Mouse (Mus musculus) CH12.LX (cell line): ENCODE results near the gene Dok5. TPM values are rescaled to one million over a fixed set of nuclear protein-coding genes. Genes with fewer than 3 reads are reported as not detected.

Experiments used
- DNase-seq: peaks from one replicate; pipeline ENCODE4 v3.0.0-alpha.2; 2013; ENCODE audit errors: extremely low read depth
- H3K27ac ChIP-seq: 2 replicates; pipeline ENCODE4 v1.5.1; 2012; ENCODE audit warnings: low read depth, mild to moderate bottlenecking, control low read depth, moderate library complexity; ENCODE audit not compliant: insufficient read depth
- H3K27me3 ChIP-seq: replicated peaks from 2 replicates; pipeline ENCODE3; 2012; ENCODE audit warnings: inconsistent platforms
- H3K36me3 ChIP-seq, 2 experiments: replicated peaks in 1 of 2; 2 replicates each; pipeline versions ENCODE3 to v1.6.1; 2012; ENCODE audit warnings: inconsistent platforms in 1 of 2, low read length in 1 of 2, mild to moderate bottlenecking in 1 of 2, mixed read lengths in 1 of 2, moderate library complexity in 1 of 2; ENCODE audit not compliant: control insufficient read depth in 1 of 2, insufficient read depth in 1 of 2
- H3K4me1 ChIP-seq, 2 experiments: 2 replicates each; pipeline ENCODE4 v1.6.1; 2012; ENCODE audit warnings: inconsistent platforms in 1 of 2, moderate library complexity in 1 of 2; ENCODE audit not compliant: insufficient read depth in 2 of 2, control insufficient read depth in 1 of 2
- H3K4me2 ChIP-seq: 2 replicates; pipeline ENCODE4 v1.6.1; 2012; ENCODE audit warnings: low read depth, mild to moderate bottlenecking, control low read depth; ENCODE audit not compliant: poor library complexity, insufficient read depth, severe bottlenecking
- H3K4me3 ChIP-seq, 3 experiments: fragments of 150-350 bp in 1 of 3; sonication (generic) in 1 of 3; replicated peaks in 1 of 3; 2 replicates each; pipeline versions ENCODE3 to v1.5.1; 2011 to 2012; ENCODE audit warnings: low read depth in 2 of 3, low read length in 2 of 3, mild to moderate bottlenecking in 2 of 3, moderate library complexity in 2 of 3, control low read depth in 1 of 3, improper control_type of control experiment in 1 of 3, inconsistent platforms in 1 of 3, mixed read lengths in 1 of 3; ENCODE audit not compliant: poor library complexity in 1 of 3
- H3K79me2 ChIP-seq: replicated peaks from 2 replicates; pipeline ENCODE4 v1.6.1; 2012; ENCODE audit warnings: mild to moderate bottlenecking, moderate library complexity; ENCODE audit not compliant: control insufficient read depth, poor library complexity, insufficient read depth, severe bottlenecking; ENCODE audit errors: extremely low read depth
- H3K9ac ChIP-seq: 2 replicates; pipeline ENCODE4 v1.6.1; 2012; ENCODE audit warnings: low read depth, mild to moderate bottlenecking, control low read depth, moderate library complexity; ENCODE audit not compliant: insufficient read depth
- H3K9me3 ChIP-seq: replicated peaks from 2 replicates; pipeline ENCODE3; 2012; ENCODE audit warnings: low read length, inconsistent platforms, mixed read lengths
- BHLHE40 ChIP-seq: IDR thresholded peaks from 2 replicates; pipeline ENCODE4 v1.6.1; 2011; ENCODE audit warnings: mild to moderate bottlenecking, low read depth, low read length, improper control_type of control experiment
- CHD1 ChIP-seq: IDR thresholded peaks from 2 replicates; pipeline ENCODE4 v1.6.1; 2012; ENCODE audit warnings: low read depth, low read length, improper control_type of control experiment, inconsistent platforms
- CHD2 ChIP-seq: IDR thresholded peaks from 2 replicates; pipeline ENCODE4 v1.6.1; 2011; ENCODE audit warnings: low read length, improper control_type of control experiment
- CTCF ChIP-seq, 2 experiments: IDR thresholded peaks in 1 of 2; conservative IDR thresholded peaks in 1 of 2; 2 replicates each; pipeline ENCODE4 v1.5.1; 2011 to 2012; ENCODE audit warnings: low read depth in 2 of 2, low read length in 2 of 2, improper control_type of control experiment in 1 of 2, inconsistent platforms in 1 of 2, mild to moderate bottlenecking in 1 of 2, moderate library complexity in 1 of 2
- JUN ChIP-seq: IDR thresholded peaks from 2 replicates; pipeline ENCODE4 v1.6.1; 2011; ENCODE audit warnings: low read depth, mild to moderate bottlenecking, low read length, improper control_type of control experiment, moderate library complexity; ENCODE audit not compliant: insufficient read depth
- JUND ChIP-seq: conservative IDR thresholded peaks from 2 replicates; pipeline ENCODE4 v1.6.1; 2011; ENCODE audit warnings: low read depth, low read length, improper control_type of control experiment
- MAX ChIP-seq: IDR thresholded peaks from 2 replicates; pipeline ENCODE4 v1.6.1; 2011; ENCODE audit warnings: low read length, improper control_type of control experiment
- MAZ ChIP-seq: IDR thresholded peaks from 2 replicates; pipeline ENCODE4 v1.6.1; 2012; ENCODE audit warnings: low read depth, mild to moderate bottlenecking, inconsistent platforms, low read length, improper control_type of control experiment, moderate library complexity
- MEF2A ChIP-seq: IDR thresholded peaks from 2 replicates; pipeline ENCODE4 v1.6.1; 2014; ENCODE audit warnings: low read depth, mild to moderate bottlenecking, inconsistent platforms, low read length, improper control_type of control experiment, borderline replicate concordance
- MXI1 ChIP-seq: IDR thresholded peaks from 2 replicates; pipeline ENCODE4 v1.6.1; 2011; ENCODE audit warnings: mild to moderate bottlenecking, low read depth, low read length, improper control_type of control experiment
- MYC ChIP-seq: IDR thresholded peaks from 2 replicates; pipeline ENCODE4 v1.6.1; 2011; ENCODE audit warnings: low read depth, mild to moderate bottlenecking, improper control_type of control experiment, low read length
- PAX5 ChIP-seq: IDR thresholded peaks from 2 replicates; pipeline ENCODE4 v1.6.1; 2012; ENCODE audit warnings: low read length, inconsistent platforms, mixed read lengths
- POLR2A ChIP-seq: IDR thresholded peaks from 2 replicates; pipeline ENCODE4 v1.6.1; 2011; ENCODE audit warnings: low read depth, mild to moderate bottlenecking, improper control_type of control experiment, low read length
- POLR2AphosphoS2 ChIP-seq: IDR thresholded peaks from 2 replicates; pipeline ENCODE4 v1.6.1; 2011; ENCODE audit warnings: low read depth, low read length, improper control_type of control experiment
- RAD21 ChIP-seq: IDR thresholded peaks from 2 replicates; pipeline ENCODE4 v1.6.1; 2011; ENCODE audit warnings: low read depth, mild to moderate bottlenecking, low read length, improper control_type of control experiment, moderate library complexity
- SMC3 ChIP-seq: IDR thresholded peaks from 2 replicates; pipeline ENCODE4 v1.6.1; 2011; ENCODE audit warnings: low read depth, low read length, improper control_type of control experiment
- TCF12 ChIP-seq: IDR thresholded peaks from 2 replicates; pipeline ENCODE4 v1.6.1; 2014; ENCODE audit warnings: low read depth, mild to moderate bottlenecking, inconsistent platforms, low read length, improper control_type of control experiment
- UBTF ChIP-seq: IDR thresholded peaks from 2 replicates; pipeline ENCODE4 v1.6.1; 2012; ENCODE audit warnings: low read depth, mild to moderate bottlenecking, inconsistent platforms, low read length, improper control_type of control experiment, moderate library complexity
- ZKSCAN1 ChIP-seq: IDR thresholded peaks from 2 replicates; pipeline ENCODE4 v1.6.1; 2012; ENCODE audit warnings: low read depth, inconsistent platforms, low read length, improper control_type of control experiment, borderline replicate concordance
- ZMIZ1 ChIP-seq: IDR thresholded peaks from 2 replicates; pipeline ENCODE4 v1.6.1; 2012; ENCODE audit warnings: low read depth, mild to moderate bottlenecking, inconsistent platforms, low read length, improper control_type of control experiment
- dilution Hi-C: fragments of 300-500 bp; cut with MboI; formaldehyde crosslinking; loops from 2 replicates; pipeline ENCODE4 v1.14.3; 2020; ENCODE audit warnings: low sequenced_read_pairs; ENCODE audit not compliant: extremely low pct_unique_long_range_greater_than_20kb, extremely low pct_ligation_motif_present
- in situ Hi-C: fragments of 300-500 bp; cut with MboI; formaldehyde crosslinking; loops from 3 replicates; pipeline ENCODE4 v1.14.3; 2019; ENCODE audit warnings: low sequenced_read_pairs, low pct_ligation_motif_present, low pct_unique_long_range_greater_than_20kb, mixed read lengths
- polyA plus RNA-seq: library from polyadenylated mRNA; unstranded; fragments of >175 nt; gene quantifications from 2 replicates; pipeline ENCODE4 v1.2.1, GENCODE M21; 2012; ENCODE audit warnings: low read depth; ENCODE audit not compliant: insufficient read length
- total RNA-seq, 2 experiments: library from RNA; depleted of rRNA; stranded (reverse); fragments of 300-350 nt in 1 of 2; fragments of >200 nt in 1 of 2; gene quantifications; 2 replicates each; pipeline ENCODE4 v1.2.3; 2012 to 2014

Gene Dok5
- total and polyA plus RNA-seq, 3 experiments, result not detected

DNA sequence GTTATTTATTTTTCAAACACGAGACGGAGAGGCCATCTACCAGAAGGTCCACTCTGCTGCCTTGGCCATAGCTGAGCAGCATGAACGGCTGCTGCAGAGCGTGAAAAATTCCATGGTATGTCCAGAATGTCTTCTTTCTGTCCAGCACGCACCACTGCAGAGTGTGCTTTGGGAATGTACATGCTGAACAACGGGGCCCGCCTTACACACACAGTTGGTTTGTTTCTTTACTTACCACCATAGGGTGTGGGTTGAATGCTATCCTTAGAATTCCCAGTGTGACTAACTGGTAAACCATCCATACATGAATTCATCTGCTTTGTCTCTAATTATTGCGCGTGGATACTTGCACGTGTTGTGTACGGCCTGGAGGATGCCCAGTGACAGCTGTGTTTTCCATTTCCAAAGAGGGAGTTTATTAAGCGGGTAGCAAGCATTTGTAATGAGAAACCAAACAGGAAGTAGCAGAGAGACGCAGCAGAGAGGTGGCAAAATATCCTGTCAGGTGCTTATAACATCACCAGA, 109.9 kb downstream of the Dok5 start:
- Histone ChIP-seq H3K79me2 (no peaks in the 10 kb centered on the region), H3K9me3 (peaks cover 85% of the 10 kb centered on the region), H3K4me1 (no peaks in the 10 kb centered on the region), H3K36me3 (no peaks in the 10 kb centered on the region), H3K27ac (no peak overlapping the region), H3K4me2 (no peak overlapping the region), H3K27me3 (no peaks in the 10 kb centered on the region), H3K4me3 (no peak overlapping the region), H3K9ac (no peak overlapping the region)
- in situ Hi-C loops (no loop called here), dilution Hi-C loops (no loop called here)
- no peak for DNase-seq
- TF ChIP-seq CHD1, result no peak
- TF ChIP-seq MEF2A, result no peak
- no peak for TF ChIP-seq POLR2A
- TF ChIP-seq POLR2AphosphoS2, result no peak
- no peak for TF ChIP-seq BHLHE40
- no peak for TF ChIP-seq MAZ
- no peak for TF ChIP-seq JUN
- no peak for TF ChIP-seq MAX
- no peak for TF ChIP-seq TCF12
- no peak for TF ChIP-seq RAD21
- no peak for TF ChIP-seq MYC
- no peak for TF ChIP-seq CHD2
- no peak for TF ChIP-seq MXI1
- TF ChIP-seq SMC3, result no peak
- no peak for TF ChIP-seq ZKSCAN1
- no peak for TF ChIP-seq UBTF
- TF ChIP-seq ZMIZ1, result no peak
- no peak for TF ChIP-seq JUND

DNA sequence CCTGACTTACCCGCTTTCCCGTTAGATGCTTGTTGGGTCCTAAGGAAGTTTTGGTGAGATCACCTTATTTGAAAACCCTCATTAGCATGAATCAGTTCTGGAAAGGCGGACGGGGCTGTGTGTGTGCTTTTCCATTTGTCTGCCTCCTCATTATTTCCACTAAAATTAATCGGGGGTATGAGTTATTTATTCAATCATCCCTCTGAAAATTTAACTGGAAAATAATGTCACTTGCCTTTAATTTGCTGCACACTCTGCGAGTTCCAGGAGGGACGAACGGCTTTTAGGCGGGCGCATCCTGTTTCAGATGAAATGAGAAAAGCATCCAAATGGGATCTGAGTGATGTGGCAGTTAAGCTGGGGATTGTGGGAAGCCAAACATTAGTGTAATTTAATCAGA, 113.9 kb downstream of the Dok5 start:
- H3K27me3 ChIP-seq, result no peaks in the 10 kb centered on the region
- dilution Hi-C loops, result no loop called here
- H3K9me3 ChIP-seq, result peaks cover 84% of the 10 kb centered on the region
- TF ChIP-seq CTCF (conservative IDR thresholded peaks at IDR 0.05 in 1 of 2, IDR thresholded peaks at IDR 0.05 in 1 of 2; ENCODE audit: low read depth in 2 of 2, low read length in 2 of 2), result no peak
- TF ChIP-seq PAX5, result no peak
- TF ChIP-seq, all 38 proteins: peak for 0
- Histone ChIP-seq H3K27ac (no peak overlapping the region), H3K79me2 (no peaks in the 10 kb centered on the region), H3K4me1 (no peaks in the 10 kb centered on the region), H3K4me2 (no peak overlapping the region), H3K4me3 (no peak overlapping the region), H3K9ac (no peak overlapping the region), H3K36me3 (no peaks in the 10 kb centered on the region)
- in situ Hi-C loops, result no loop called here
- no peak for DNase-seq
